Mouse (Mus musculus) spleen, adult 2 months (tissue): ENCODE results near the gene Cyb5r1. TPM values are rescaled to one million over a fixed set of nuclear protein-coding genes. Genes with fewer than 3 reads are reported as not detected.
"Not testable (repeated sequence)": the region's sequence is repeated elsewhere in the genome, so short reads cannot be mapped to it uniquely, and the experiment has no call there.

Source experiments
- DNase-seq, 2 experiments: peaks; one replicate each; pipeline versions ENCODE4 v3.0.0 to v3.0.0-alpha.2; 2012 to 2021; ENCODE audit warnings: low spot score in 2 of 2, low read depth in 1 of 2
- H3K27ac ChIP-seq: fragments of 200-500 bp; 2 replicates; pipeline ENCODE4 v1.5.1; 2012; ENCODE audit warnings: low read length, inconsistent platforms; ENCODE audit not compliant: insufficient read depth
- H3K27me3 ChIP-seq: fragments of 200-500 bp; 2 replicates; pipeline ENCODE4 v1.6.1; 2012; ENCODE audit warnings: mild to moderate bottlenecking, moderate library complexity, low read length, inconsistent platforms; ENCODE audit not compliant: control insufficient read depth, insufficient read depth
- H3K36me3 ChIP-seq: fragments of 200-500 bp; 2 replicates; pipeline ENCODE4 v1.6.1; 2012; ENCODE audit warnings: mild to moderate bottlenecking, low read length, inconsistent platforms; ENCODE audit not compliant: control insufficient read depth, insufficient read depth
- H3K4me1 ChIP-seq: fragments of 200-500 bp; 2 replicates; pipeline ENCODE4 v1.6.1; 2011; ENCODE audit warnings: inconsistent platforms; ENCODE audit not compliant: control insufficient read depth, insufficient read depth, insufficient read length
- H3K4me3 ChIP-seq: fragments of 200-500 bp; 2 replicates; pipeline ENCODE4 v1.5.1; 2011; ENCODE audit warnings: mild to moderate bottlenecking, inconsistent platforms; ENCODE audit not compliant: insufficient read depth, insufficient read length; ENCODE audit errors: extremely low read depth
- CTCF ChIP-seq: fragments of 200-500 bp; IDR thresholded peaks from 2 replicates; pipeline ENCODE4 v1.5.1; 2011; ENCODE audit warnings: mild to moderate bottlenecking, inconsistent platforms; ENCODE audit not compliant: insufficient read depth, insufficient read length, insufficient replicate concordance; ENCODE audit errors: extremely low read depth
- POLR2A ChIP-seq: fragments of 200-500 bp; IDR thresholded peaks from 2 replicates; pipeline ENCODE4 v1.6.1; 2011; ENCODE audit warnings: low read depth, low read length, inconsistent platforms
- WGBS: fragments of 180-500 bp; shearing (Covaris S2); methylation state at CpG from one replicate; pipeline ENCODE4 v1.1.7; 2018; 5-methylcytosine and 5-hydroxymethylcytosine counted together
- polyA plus RNA-seq: library from polyadenylated mRNA; depleted of rRNA; stranded (reverse); fragments of >200 nt; gene quantifications from 2 replicates; pipeline ENCODE4 v1.2.3, GENCODE M21; 2012

Cyb5r1 gene
- polyA plus RNA-seq, 1 experiment: 46.4 TPM

DNA sequence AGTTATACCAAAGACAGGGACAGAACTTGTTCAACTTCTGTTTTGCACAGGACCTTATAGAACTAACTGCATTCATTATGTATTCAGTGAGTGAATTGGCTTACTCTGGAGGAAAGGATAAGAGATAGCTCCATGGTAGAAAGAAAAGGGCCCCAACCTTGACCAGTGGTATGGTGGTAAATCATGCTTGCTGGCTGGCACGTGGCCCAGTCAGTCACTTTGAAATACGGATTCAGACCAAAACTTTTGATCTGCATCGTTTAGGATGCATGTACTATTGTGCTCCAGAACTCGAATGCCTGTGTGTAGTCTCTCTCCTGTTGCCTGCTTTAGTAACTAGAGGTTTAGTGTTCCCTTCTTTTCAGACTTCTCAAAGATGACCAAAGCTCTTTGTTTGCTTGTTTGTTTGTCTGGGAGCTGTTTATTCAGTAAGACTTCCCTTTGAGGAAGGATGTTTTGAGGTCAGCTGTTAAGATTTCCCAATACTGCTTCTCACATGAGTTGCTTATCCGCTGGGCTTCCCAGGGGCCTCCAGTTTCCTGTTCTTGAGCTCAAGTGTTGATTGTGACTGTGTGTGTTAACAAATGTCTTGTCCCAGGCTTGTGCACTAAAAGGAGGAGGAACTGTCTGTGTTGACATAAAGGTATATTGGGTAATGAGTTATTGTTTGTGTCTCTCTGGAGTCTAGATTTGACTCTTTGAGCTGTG, 14.5 kb downstream of the Cyb5r1 start:
- Histone ChIP-seq H3K4me1 (peaks cover 2% of the 10 kb centered on the region; the same call in 1 of the 2 replicates), H3K27me3 (no peaks in the 10 kb centered on the region), H3K36me3 (peaks cover 15% of the 10 kb centered on the region), H3K27ac (no peak overlapping the region), H3K4me3 (no peak overlapping the region)
- TF ChIP-seq CTCF: no peak
- TF ChIP-seq POLR2A: no peak
- DNase-seq: no peak
- WGBS: 36% methylated on average over 5 of the region's 5 CpGs

DNA sequence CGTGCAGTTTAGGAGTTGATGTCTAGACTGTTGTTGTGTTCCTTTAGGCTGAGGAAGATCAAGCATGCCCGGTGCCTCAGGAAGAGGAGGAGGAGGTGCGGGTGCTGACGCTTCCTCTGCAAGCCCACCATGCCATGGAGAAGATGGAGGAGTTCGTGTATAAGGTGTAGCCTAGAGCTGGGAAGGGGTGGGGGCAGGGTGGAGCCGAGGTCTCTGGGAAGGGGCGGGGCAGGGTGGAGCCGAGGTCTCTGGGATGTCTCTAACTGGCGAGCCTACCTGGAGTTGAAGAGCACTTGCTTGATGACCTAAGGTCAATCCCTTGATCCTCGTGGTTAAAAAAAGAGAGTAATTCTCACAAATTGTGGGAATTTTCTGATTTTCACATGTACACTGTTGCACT, 18.6 kb downstream of the Cyb5r1 start:
- Histone ChIP-seq H3K27me3 (no peaks in the 10 kb centered on the region), H3K4me1 (no peaks in the 10 kb centered on the region), H3K36me3 (peaks cover 45% of the 10 kb centered on the region), H3K27ac (no peak overlapping the region), H3K4me3 (no peak overlapping the region)
- WGBS: 78% methylated on average over 10 of the region's 10 CpGs
- TF ChIP-seq CTCF (no peak), POLR2A (no peak)
- no peak for DNase-seq

DNA sequence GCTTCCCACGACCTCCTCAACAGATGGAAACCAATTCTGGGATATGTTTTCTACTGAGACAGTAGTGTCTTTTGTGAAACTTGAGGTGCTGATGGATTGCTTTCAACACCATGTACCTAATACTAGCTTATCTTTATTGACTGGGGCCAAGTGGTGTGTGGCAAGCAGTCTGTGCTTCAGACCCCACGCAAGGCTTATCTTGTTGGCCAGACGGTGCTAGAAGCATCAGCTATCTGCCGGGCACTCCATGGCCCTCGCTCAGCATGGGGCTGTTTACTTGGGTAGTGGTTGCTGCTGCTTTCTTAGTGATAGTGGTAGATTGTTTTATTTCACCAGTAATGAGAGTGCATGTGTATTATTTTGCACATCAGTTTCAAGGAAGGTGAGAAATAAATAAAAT, 20.9 kb downstream of the Cyb5r1 start:
- no peak overlapping the region for H3K4me3 ChIP-seq
- DNase-seq: no peak

DNA sequence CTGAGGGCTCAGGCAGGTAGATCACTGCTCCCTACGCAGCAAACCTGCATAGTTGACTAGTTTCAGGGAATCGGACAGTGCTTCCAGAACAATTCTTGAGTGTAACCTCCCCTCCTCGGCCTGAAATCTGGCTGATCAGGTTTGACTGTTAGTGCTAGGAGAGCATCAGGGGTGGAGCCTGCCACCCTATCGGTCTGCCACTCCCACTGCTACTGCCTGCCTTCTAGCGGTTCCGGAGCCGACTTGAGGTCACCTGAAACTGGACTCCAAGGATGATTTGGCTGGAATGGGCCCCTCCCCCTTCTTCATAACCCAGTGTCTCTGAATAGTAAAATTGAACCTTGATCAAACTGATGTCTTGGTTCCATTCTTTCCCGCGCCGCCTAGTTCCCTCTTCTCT, 27.6 kb downstream of the Cyb5r1 start:
- 93% methylated on average over 10 of the region's 10 CpGs for WGBS
- Histone ChIP-seq H3K27ac (no peak overlapping the region), H3K4me1 (no peaks in the 10 kb centered on the region), H3K27me3 (no peaks in the 10 kb centered on the region), H3K36me3 (peaks cover 35% of the 10 kb centered on the region), H3K4me3 (no peak overlapping the region)
- DNase-seq: no peak
- TF ChIP-seq POLR2A: no peak
- no peak for TF ChIP-seq CTCF

More for the DNA sequence above, 20.9 kb downstream of the Cyb5r1 start:
- H3K27me3 ChIP-seq: no peaks in the 10 kb centered on the region
- peaks cover 58% of the 10 kb centered on the region for H3K36me3 ChIP-seq
- 80% methylated on average over 5 of the region's 5 CpGs for WGBS
- H3K4me1 ChIP-seq: no peaks in the 10 kb centered on the region
- no peak for TF ChIP-seq POLR2A
- no peak for TF ChIP-seq CTCF
- H3K27ac ChIP-seq: no peak overlapping the region

DNA sequence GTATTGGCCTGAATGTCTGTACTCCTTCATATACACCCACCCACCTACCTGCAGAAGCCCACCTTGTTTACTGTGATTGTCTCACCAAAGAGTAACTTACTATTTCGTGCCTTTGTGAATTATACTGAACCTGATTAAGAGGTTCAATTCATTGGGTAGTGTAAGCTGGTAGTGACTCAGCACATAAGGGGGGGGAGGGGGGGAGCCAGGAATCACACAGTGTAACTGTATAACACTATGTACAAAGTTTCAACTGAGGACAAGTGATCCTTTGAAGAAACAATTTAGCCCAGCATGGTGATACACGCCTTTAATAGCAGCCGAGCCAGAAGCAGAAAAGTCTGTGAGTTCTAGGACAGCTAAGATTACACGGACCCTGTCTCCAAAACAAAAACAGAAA, 28.1 kb downstream of the Cyb5r1 start:
- no peak for DNase-seq
- Histone ChIP-seq H3K4me1 (no peaks in the 10 kb centered on the region), H3K27ac (no peak overlapping the region), H3K27me3 (no peaks in the 10 kb centered on the region), H3K4me3 (no peak overlapping the region), H3K36me3 (peaks cover 31% of the 10 kb centered on the region)
- no peak for TF ChIP-seq POLR2A
- 88% methylated on average over 4 of the region's 4 CpGs for WGBS

DNA sequence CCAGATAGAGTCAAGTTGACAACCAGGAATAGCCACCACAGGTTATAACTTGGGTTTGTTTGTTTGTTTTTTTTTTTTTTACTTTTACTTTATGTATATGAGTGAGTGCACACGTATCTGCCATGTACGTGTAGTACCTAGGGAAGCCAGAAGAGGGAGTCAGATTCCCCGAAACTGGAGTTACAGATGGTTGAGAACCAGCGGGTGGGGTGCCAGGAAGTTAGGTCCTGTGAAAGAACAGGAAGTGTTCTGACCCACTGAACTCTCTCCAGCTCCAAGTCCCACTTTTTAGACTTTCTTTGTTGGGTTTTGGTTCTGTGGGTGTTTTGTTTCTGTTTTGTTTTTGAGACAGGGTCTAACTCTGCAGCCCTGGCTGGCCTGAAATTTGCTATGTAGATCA, 30.1 kb downstream of the Cyb5r1 start:
- Histone ChIP-seq H3K36me3 (peaks cover 20% of the 10 kb centered on the region), H3K4me3 (no peak overlapping the region), H3K4me1 (no peaks in the 10 kb centered on the region), H3K27ac (no peak overlapping the region), H3K27me3 (no peaks in the 10 kb centered on the region)
- 28% methylated on average over 4 of the region's 4 CpGs for WGBS
- TF ChIP-seq POLR2A: no peak
- TF ChIP-seq CTCF: peak; percentile 10; the same call in 1 of the 2 replicates
- peak in 1 of 2 experiments; percentile 11 for DNase-seq

DNA sequence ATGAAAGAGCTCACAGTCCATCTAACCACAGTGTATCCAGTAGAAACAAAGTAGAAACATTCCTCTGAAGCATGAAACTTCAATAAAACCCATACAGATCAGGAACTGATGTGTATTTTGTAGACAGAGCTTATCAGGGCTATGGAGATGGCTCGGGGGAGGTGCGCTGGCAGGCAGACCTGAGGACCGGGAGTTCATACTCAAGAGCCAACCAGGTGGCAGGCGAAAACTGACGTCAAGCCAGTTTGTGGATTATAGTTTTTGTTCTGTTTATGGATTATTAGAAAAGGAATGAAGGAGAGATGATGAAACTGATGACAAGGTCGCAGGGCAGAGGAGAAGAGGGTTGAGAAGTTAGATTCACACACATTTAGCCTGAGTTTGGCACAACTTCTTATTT, 35.1 kb downstream of the Cyb5r1 start:
- TF ChIP-seq POLR2A (no peak), CTCF (no peak)
- H3K36me3 ChIP-seq: no peaks in the 10 kb centered on the region
- H3K27me3 ChIP-seq: no peaks in the 10 kb centered on the region
- no peak overlapping the region for H3K27ac ChIP-seq
- no peak for DNase-seq
- no peak overlapping the region for H3K4me3 ChIP-seq
- no peaks in the 10 kb centered on the region for H3K4me1 ChIP-seq
- 85% methylated on average over 6 of the region's 6 CpGs for WGBS

DNA sequence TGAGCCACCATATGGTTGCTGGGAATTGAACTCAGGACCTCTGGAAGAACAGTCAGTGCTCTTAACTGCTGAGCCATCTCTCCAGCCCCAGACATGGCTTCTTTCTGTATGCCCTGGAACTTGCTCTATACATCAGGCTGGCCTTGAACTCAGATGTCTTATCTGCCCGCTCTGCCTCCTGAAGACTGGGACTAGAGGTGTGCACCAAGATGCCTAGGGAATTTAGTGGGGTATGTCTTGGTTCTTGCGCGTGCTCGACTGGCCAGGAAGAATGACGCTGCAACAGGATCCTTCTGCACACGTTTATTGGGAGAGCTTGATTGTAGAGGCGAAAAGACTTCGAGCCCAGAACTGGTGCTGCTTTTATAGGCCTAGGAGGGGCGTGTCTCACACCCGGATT, 36.4 kb downstream of the Cyb5r1 start:
- not testable (repeated sequence) for H3K4me3 ChIP-seq
- WGBS: 94% methylated on average over 7 of the region's 10 CpGs

More for the DNA sequence above, 36.4 kb downstream of the Cyb5r1 start:
- H3K27me3 ChIP-seq, H3K27ac ChIP-seq, H3K36me3 ChIP-seq, H3K4me1 ChIP-seq, DNase-seq: not testable (repeated sequence)
